Mouse (Mus musculus) hindbrain, postnatal 0 days (tissue): ENCODE data around the gene Prr7. TPM values are rescaled to one million over a fixed set of nuclear protein-coding genes. Genes with fewer than 3 reads are reported as not detected.
A peak's percentile ranks its signal among the peaks of the same experiment; 100 is the strongest.

Experiments
- ATAC-seq: fragments of 200-750 bp; cut with Nextera tagmentation; 2 replicates; pipeline ENCODE4 v1.8.0; 2017; ENCODE audit warnings: mild to moderate bottlenecking, moderate TSS enrichment, moderate library complexity
- DNase-seq: peaks from one replicate; pipeline ENCODE4 v3.0.0-alpha.2; 2015; ENCODE audit warnings: low spot score
- H3K27ac ChIP-seq: fragments of 300-500 bp; sonication (generic); 2 replicates; pipeline ENCODE4 v1.5.1; 2014; ENCODE audit warnings: mild to moderate bottlenecking
- H3K27me3 ChIP-seq: fragments of 300-500 bp; sonication (generic); 2 replicates; pipeline ENCODE4 v1.6.1; 2014; ENCODE audit warnings: low read length, mixed read lengths; ENCODE audit not compliant: insufficient read depth
- H3K36me3 ChIP-seq: fragments of 300-500 bp; sonication (generic); 2 replicates; pipeline ENCODE4 v1.6.1; 2014; ENCODE audit warnings: low read length, mixed read lengths; ENCODE audit not compliant: insufficient read depth
- H3K4me1 ChIP-seq: fragments of 300-500 bp; sonication (generic); 2 replicates; pipeline ENCODE4 v1.6.1; 2014; ENCODE audit warnings: antibody characterized with exemption, low read length, mixed read lengths; ENCODE audit not compliant: insufficient read depth
- H3K4me2 ChIP-seq: fragments of 300-500 bp; sonication (generic); 2 replicates; pipeline ENCODE4 v1.6.1; 2014; ENCODE audit warnings: low read depth, mild to moderate bottlenecking, low read length, moderate library complexity, mixed read lengths
- H3K4me3 ChIP-seq: fragments of 300-500 bp; sonication (generic); 2 replicates; pipeline ENCODE4 v1.5.1; 2014; ENCODE audit warnings: low read length
- H3K9ac ChIP-seq: fragments of 300-500 bp; sonication (generic); replicated peaks from 2 replicates; pipeline ENCODE4 v1.6.1; 2014; ENCODE audit warnings: mild to moderate bottlenecking, low read length, moderate library complexity, mixed read lengths
- H3K9me3 ChIP-seq: fragments of 300-500 bp; sonication (generic); 2 replicates; pipeline ENCODE4 v1.6.1; 2016; ENCODE audit warnings: low read length, mixed read lengths
- CTCF ChIP-seq: IDR thresholded peaks from 2 replicates; pipeline ENCODE4 v1.5.1; 2016; ENCODE audit warnings: antibody characterized with exemption, control low read depth, low read depth
- WGBS: fragments of 180-500 bp; shearing (Covaris S2); extraction: QIAGEN DNeasy Blood & Tissue Kit; methylation state at CpG from one replicate; pipeline ENCODE4 v1.1.7; 2014; 5-methylcytosine and 5-hydroxymethylcytosine counted together
- polyA plus RNA-seq: library from polyadenylated mRNA; unstranded; fragments of >200 nt; fragmentation: Nextera tagmentation; extraction: Ambion mirVana; gene quantifications from 2 replicates; pipeline ENCODE4 v1.2.1, GENCODE M21; 2015
- total RNA-seq: library from RNA; depleted of rRNA; stranded (reverse); fragments of >200 nt; gene quantifications from 2 replicates; pipeline ENCODE4 v1.2.3, GENCODE M21; 2014; rRNA removed

Prr7 gene
- total RNA-seq = 106 and 119 TPM in 2 replicates
- polyA plus RNA-seq = 4.6 and 4.9 TPM in 2 replicates

DNA sequence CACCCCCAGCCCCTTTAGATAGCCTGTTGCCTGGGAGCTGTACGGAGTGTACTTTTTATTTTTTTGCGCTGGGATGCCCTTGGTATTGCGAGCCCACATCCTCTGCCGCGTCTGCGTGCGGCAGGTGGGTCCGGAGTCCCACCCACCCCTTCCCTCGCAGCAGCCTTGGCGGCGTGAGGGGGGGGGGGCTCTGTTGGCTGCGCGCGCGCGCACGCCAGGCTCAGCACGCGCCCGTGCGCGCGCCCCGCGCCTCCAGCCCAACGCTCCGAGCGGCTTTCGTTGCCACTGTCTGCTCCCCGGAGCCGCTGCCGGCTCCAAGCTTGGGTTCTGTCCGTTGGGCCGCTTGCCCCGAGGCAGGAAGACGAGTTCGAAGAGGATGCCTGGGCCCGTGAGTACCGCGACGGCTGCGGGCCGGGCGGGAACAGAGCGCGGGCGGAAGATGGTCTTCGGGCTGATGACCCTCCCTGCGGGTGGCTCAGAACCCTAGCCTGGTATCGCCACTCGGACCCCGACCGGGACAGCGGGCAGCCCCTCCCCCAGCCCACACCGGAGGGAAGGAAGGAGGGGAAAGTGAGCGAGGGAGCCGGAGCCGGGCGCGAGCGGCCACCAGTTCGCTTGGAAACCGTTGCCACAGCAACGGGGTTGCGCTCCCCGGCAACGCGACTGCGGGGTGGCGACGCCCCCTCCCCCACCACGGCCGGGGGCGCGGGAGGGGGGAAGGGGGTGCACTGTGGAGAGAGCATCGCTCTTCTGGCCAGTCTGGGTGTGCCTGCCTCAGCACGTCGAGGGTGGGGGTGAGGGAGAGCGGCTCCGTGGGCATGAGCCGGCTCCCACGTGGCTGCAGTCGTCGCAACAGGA, at the start of gene Prr7:
TSS of gene Prr7 (plus strand) at position 241 of the 858 bp plus-strand sequence.
- peak within 1 kb of the TSS; percentile 76 for H3K4me3 ChIP-seq
- H3K27ac ChIP-seq = peak within 1 kb of the TSS; percentile 94
- 2% methylated on average over 69 of the region's 84 CpGs for WGBS
- H3K36me3 ChIP-seq = peaks cover 7% of the 10 kb centered on the region; the same call in 1 of the 2 replicates
- H3K9me3 ChIP-seq = no peaks in the 10 kb centered on the region
- peak within 1 kb of the TSS; percentile 63 for H3K4me2 ChIP-seq
- peak within 1 kb of the TSS; percentile 85 for H3K9ac ChIP-seq
- no peak for TF ChIP-seq CTCF
- DNase-seq = peak; percentile 91
- ATAC-seq = peak; percentile 81
- peaks cover 24% of the 10 kb centered on the region for H3K4me1 ChIP-seq
- no peaks in the 10 kb centered on the region for H3K27me3 ChIP-seq

- Histone ChIP-seq H3K4me1 (no peaks in the 10 kb centered on the region; the same call in 1 of the 2 replicates), H3K4me3 (peak within 1 kb of the TSS; percentile 39), H3K27me3 (peaks cover 6% of the 10 kb centered on the region), H3K9ac (peak within 1 kb of the TSS; percentile 50), H3K27ac (peak within 1 kb of the TSS; percentile 41; the same call in 1 of the 2 replicates), H3K36me3 (no peaks in the 10 kb centered on the region), H3K9me3 (no peaks in the 10 kb centered on the region), H3K4me2 (peak within 1 kb of the TSS; percentile 67)
- ATAC-seq (peak; percentile 78), DNase-seq (peak; percentile 80)
- 7% methylated on average over 41 of the region's 41 CpGs for WGBS
- 0 out of 2 replicates have a peak, but pooled peaks have one; percentile 3 for TF ChIP-seq CTCF
Measured at GRCm38 (mm10) chr13:55414743-55415380, 49.2 kb upstream of the Prr7 start, which contains the start of gene Pfn3. TSS of gene Pfn3 (minus strand) at chr13:55415232.

DNA sequence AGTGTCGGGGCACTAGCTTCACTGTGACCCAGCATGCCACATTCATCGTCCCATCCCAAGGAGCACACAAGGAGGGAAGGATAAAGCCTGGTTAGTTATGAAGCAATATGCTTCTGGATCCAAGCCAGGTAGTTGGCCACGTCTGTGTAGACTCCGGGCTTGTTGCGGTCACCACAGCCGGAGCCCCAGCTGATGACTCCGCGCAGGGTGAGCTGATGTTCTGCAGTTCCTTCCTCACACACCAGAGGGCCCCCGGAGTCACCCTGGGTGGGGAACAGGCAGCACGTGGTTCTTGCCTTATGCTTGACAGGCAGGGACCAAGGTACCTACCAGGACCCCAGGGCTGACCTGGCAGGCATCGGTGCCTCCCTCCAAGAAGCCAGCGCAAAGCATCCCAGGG, 46.1 kb upstream of the Prr7 start:
- Histone ChIP-seq H3K4me2 (peak overlapping the region; percentile 39), H3K27me3 (peaks cover 16% of the 10 kb centered on the region), H3K9ac (0 out of 2 replicates have a peak overlapping the region, but pooled peaks have one; percentile 28), H3K4me3 (no peak overlapping the region), H3K9me3 (no peaks in the 10 kb centered on the region), H3K36me3 (no peaks in the 10 kb centered on the region), H3K4me1 (no peaks in the 10 kb centered on the region; the same call in 1 of the 2 replicates), H3K27ac (no peak overlapping the region)
- TF ChIP-seq CTCF = peak; percentile 93
- ATAC-seq = peak; percentile 74
- DNase-seq = peak; percentile 85
- WGBS = 8% methylated on average over 12 of the region's 12 CpGs

DNA sequence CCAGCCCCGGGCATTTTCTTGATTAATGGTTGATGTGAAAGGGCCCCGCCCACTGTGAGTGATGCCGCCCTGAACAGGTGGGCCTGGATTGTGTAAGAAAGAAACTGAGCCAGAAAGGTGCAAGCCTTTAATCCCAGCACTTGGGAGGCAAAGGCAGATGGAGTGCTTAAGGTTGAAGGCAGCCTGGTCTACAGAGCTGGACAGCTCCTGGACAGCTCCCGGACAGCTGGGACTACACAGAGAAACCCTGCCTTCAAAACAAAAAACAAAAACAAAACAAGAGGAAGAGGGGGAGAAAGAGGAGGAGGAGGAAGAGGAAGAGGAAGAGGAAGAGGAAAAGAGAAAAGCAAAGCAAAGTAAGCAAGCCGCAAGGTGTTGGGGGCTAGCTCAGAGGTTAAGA, 44.9 kb upstream of the Prr7 start:
- no peak for DNase-seq
- Histone ChIP-seq H3K4me3 (no peak overlapping the region), H3K9ac (no peak overlapping the region), H3K9me3 (no peaks in the 10 kb centered on the region), H3K27ac (no peak overlapping the region), H3K36me3 (no peaks in the 10 kb centered on the region), H3K4me1 (no peaks in the 10 kb centered on the region; the same call in 1 of the 2 replicates), H3K27me3 (peaks cover 16% of the 10 kb centered on the region), H3K4me2 (no peak overlapping the region)
- no peak for TF ChIP-seq CTCF
- ATAC-seq = no peak
- WGBS = 86% methylated on average over 5 of the region's 5 CpGs

DNA sequence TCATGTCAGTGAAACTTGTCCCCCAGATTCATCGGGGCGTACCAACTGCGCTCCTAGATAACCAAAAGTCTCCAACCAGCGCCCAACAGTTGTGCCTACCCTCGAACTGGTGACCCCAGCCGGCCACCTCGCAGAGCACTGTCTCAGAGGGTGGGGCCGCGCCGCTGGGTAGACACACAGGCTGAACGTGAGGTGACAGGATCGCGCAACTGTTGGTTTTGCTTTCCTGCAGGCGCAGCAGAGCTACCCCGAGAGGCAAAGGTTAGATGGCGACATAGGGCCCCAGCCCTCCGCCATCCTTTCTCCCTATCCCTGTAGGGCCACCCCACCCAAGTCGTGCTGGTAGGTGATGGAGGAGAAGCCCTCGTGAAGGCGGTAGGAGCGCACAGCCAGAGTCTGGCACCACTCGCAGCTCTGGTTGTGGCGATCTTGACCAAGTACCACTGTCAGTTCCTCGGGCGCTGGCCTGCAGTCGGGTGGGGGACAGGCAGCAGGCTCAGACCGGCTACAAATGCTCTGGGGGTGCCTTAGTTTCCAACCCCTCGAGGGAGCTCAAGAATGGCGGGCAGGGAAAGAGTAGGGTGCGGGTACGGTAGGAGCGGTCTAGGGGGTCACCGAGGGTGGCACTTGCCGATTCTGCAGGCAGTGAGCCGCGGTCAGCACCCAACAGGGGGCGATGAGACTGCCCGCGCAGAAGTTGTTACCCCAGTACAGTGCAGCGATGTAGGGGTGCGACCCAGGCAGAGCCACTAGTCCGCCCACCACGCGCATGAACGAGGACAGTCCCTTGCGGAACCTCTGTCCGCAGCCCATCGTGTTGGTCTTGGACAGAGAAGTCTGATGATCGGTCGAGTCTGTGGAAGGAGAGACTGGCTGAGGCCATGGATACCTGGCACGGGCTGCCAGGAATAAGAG, 43.8 kb upstream of the Prr7 start:
- Histone ChIP-seq H3K9ac (no peak overlapping the region), H3K9me3 (no peaks in the 10 kb centered on the region), H3K4me2 (peak overlapping the region; percentile 47; the same call in 1 of the 2 replicates), H3K4me1 (no peaks in the 10 kb centered on the region; the same call in 1 of the 2 replicates), H3K36me3 (no peaks in the 10 kb centered on the region), H3K27me3 (peaks cover 16% of the 10 kb centered on the region), H3K27ac (no peak overlapping the region), H3K4me3 (no peak overlapping the region; the same call in 1 of the 2 replicates)
- ATAC-seq = 0 out of 2 replicates have a peak, but pooled peaks have one; percentile 2
- 0 out of 2 replicates have a peak, but pooled peaks have one; percentile 5 for TF ChIP-seq CTCF
- 35% methylated on average over 51 of the region's 51 CpGs for WGBS
- DNase-seq = no peak
